Comparison of ENCODE assay signal across 8 mouse cellular contexts in the genomic region with DNA sequence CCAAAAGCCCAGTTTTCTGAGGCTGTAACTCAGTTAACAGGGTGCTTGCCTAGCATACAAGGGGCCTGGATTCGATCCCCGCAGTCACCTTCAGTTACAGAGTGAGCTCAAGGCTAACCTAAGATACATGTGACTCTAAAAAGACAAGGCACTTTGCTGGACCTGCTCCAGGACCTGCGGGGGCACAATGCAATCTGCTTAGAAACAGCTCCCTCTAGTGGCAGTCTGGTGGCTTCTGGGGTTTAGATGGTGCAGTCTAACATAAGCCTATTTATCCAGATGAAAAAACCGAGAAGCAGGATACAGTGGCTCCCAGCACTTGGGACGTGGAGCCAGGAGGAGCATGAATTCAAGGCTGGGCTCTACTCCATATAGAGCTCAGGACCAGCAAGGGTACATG. TPM values are rescaled to one million over a fixed set of nuclear protein-coding genes. Genes with fewer than 3 reads are reported as not detected.
DNase-seq lines count a peak whose midpoint lies in the region; ATAC-seq and TF ChIP-seq lines count a peak whose summit lies in the region.

No protein-coding gene starts in this region.

- no peaks in the 10 kb centered on the region for H3K27me3 ChIP-seq in midbrain, embryonic 10.5 days (ENCODE audit: low read depth, poor library complexity, severe bottlenecking)

- 42% methylated on average over 5 of the region's 5 CpGs for WGBS in midbrain, embryonic 10.5 days

- peak overlapping the region; percentile 76 for H3K27ac ChIP-seq in gastrocnemius, adult 2 months
- no peak overlapping the region for H3K27ac ChIP-seq in midbrain, embryonic 10.5 days (replicated peaks)

- no peaks in the 10 kb centered on the region for H3K4me1 ChIP-seq in midbrain, embryonic 10.5 days

- peaks cover 89% of the 10 kb centered on the region for H3K36me3 ChIP-seq in midbrain, embryonic 10.5 days

- intact Hi-C loops in gastrocnemius, adult 2 months (cut with DNase I), result no loop called here
- intact Hi-C loops in left cerebral cortex, postnatal 10 days (cut with DNase I), result no loop called here

- peak; percentile 96 for TF ChIP-seq CTCF in gastrocnemius, adult 2 months (IDR thresholded peaks at IDR 0.05)

- ATAC-seq in cerebellum, adult (ENCODE audit: insufficient number of reproducible peaks, low FRiP score, low TSS enrichment), result no peak
- peak; percentile 65 for ATAC-seq in inflammation-experienced regulatory T-cells, adult 6 months

- no peaks in the 10 kb centered on the region for H3K9me3 ChIP-seq in midbrain, embryonic 10.5 days (replicated peaks)

- peak; percentile 82 for DNase-seq in cerebellum, adult 11 months
- DNase-seq in cerebellum, postnatal 36 days, result peak; percentile 86 to 87
- DNase-seq in gastrocnemius, adult 2 months, result peak; percentile 91
- peak; percentile 80 to 91 for DNase-seq in left cerebral cortex, postnatal 10 days (ENCODE audit: extremely low spot score in 1 of 2, low spot score in 2 of 2)
- DNase-seq in midbrain, embryonic 10.5 days (ENCODE audit: low spot score), result peak; percentile 76
- peak; percentile 85 for DNase-seq in skeletal muscle tissue, adult 2 months (ENCODE audit: low read depth, low spot score)

- no peak overlapping the region for H3K4me3 ChIP-seq in gastrocnemius, adult 2 months
- H3K4me3 ChIP-seq in midbrain, embryonic 10.5 days, result no peak overlapping the region

RNA-seq across cellular contexts. Expression of a gene that starts 8.7 kb away (rescaled TPM):
- 10 to 100 TPM; 20.6 to 25.6 TPM for total RNA-seq in gastrocnemius, adult 2 months (2021)
- polyA plus RNA-seq in inflammation-experienced regulatory T-cells, adult 6 months (2017; shearing (Covaris generic)), result 1 to 10 TPM; 5.2 to 9.7 (median 6.4) TPM
- 10 to 100 TPM; 48.1 to 49.2 TPM for total RNA-seq in left cerebral cortex, postnatal 10 days (2021)
- 12.0 and 12.3 TPM in 2 replicates for polyA plus RNA-seq in midbrain, embryonic 10.5 days (2016; fragmentation: Nextera tagmentation; extraction: Ambion mirVana)

RNA-seq across cellular contexts. Expression of a gene that starts 10.4 kb away (rescaled TPM):
- total RNA-seq in gastrocnemius, adult 2 months (2021), result 1 to 10 TPM; 7.9 to 8.6 TPM
- polyA plus RNA-seq in inflammation-experienced regulatory T-cells, adult 6 months (2017; shearing (Covaris generic)), result 10 to 100 TPM; 34.5 to 45.6 (median 39.3) TPM
- total RNA-seq in left cerebral cortex, postnatal 10 days (2021), result 10 to 100 TPM; 22.1 to 30.0 TPM
- 14.9 and 15.3 TPM in 2 replicates for polyA plus RNA-seq in midbrain, embryonic 10.5 days (2016; fragmentation: Nextera tagmentation; extraction: Ambion mirVana)

RNA-seq across cellular contexts. Expression of a gene that starts 10.6 kb away (rescaled TPM):
- total RNA-seq in gastrocnemius, adult 2 months (2021), result 1 to 10 TPM; 1.2 to 1.4 TPM
- polyA plus RNA-seq in inflammation-experienced regulatory T-cells, adult 6 months (2017; shearing (Covaris generic)), result 1 to 10 TPM; 3.7 to 6.1 (median 4.8) TPM
- total RNA-seq in left cerebral cortex, postnatal 10 days (2021), result 1 to 10 TPM; 8.9 to 9.0 TPM
- 9.7 and 11.6 TPM in 2 replicates for polyA plus RNA-seq in midbrain, embryonic 10.5 days (2016; fragmentation: Nextera tagmentation; extraction: Ambion mirVana)

RNA-seq across cellular contexts. Expression of a gene that starts 14.5 kb away (rescaled TPM):
- total RNA-seq in gastrocnemius, adult 2 months (2021), result over 10,000 TPM; 14,820 to 17,621 TPM
- polyA plus RNA-seq in inflammation-experienced regulatory T-cells, adult 6 months (2017; shearing (Covaris generic)), result not detected
- not detected for total RNA-seq in left cerebral cortex, postnatal 10 days (2021)
- polyA plus RNA-seq in midbrain, embryonic 10.5 days (2016; fragmentation: Nextera tagmentation; extraction: Ambion mirVana), result not detected in 2 replicates

RNA-seq across cellular contexts. Expression of a gene that starts 24.6 kb away (rescaled TPM):
- total RNA-seq in gastrocnemius, adult 2 months (2021), result under 1 TPM; 0.20 to 0.33 TPM
- 100 to 1,000 TPM in 1 of 3 experiments, 10 to 100 TPM in 1, 1 to 10 TPM in 1; 7.9 to 171 (median 15.0) TPM for polyA plus RNA-seq in inflammation-experienced regulatory T-cells, adult 6 months (2017; shearing (Covaris generic))
- total RNA-seq in left cerebral cortex, postnatal 10 days (2021), result 1 to 10 TPM; 4.1 to 6.4 TPM
- 575 and 639 TPM in 2 replicates for polyA plus RNA-seq in midbrain, embryonic 10.5 days (2016; fragmentation: Nextera tagmentation; extraction: Ambion mirVana)

Comparison
In these comparisons a context has a peak if more than half of its experiments do, and no peak if none do; other contexts are left out.
1. RNA of a gene that starts 10.6 kb away (total RNA-seq): 8.9 to 9.0 TPM in left cerebral cortex, postnatal 10 days; 1.2 to 1.4 TPM in gastrocnemius, adult 2 months; every median in the first group is over 4 times any median in the second.
2. Peak in every context shown above with its lines, with median percentiles within 50 percentile points of each other: DNase-seq.